Mouse (Mus musculus) spleen, adult 2 months (tissue): Measurements from ENCODE around the gene Trim12c. TPM values are rescaled to one million over a fixed set of nuclear protein-coding genes. Genes with fewer than 3 reads are reported as not detected.
"Not testable (repeated sequence)": the region's sequence is repeated elsewhere in the genome, so short reads cannot be mapped to it uniquely, and the experiment has no call there.

Experiments
- DNase-seq, 2 experiments: peaks; one replicate each; pipeline versions ENCODE4 v3.0.0 to v3.0.0-alpha.2; 2012 to 2021; ENCODE audit warnings: low spot score in 2 of 2, low read depth in 1 of 2
- H3K27ac ChIP-seq: fragments of 200-500 bp; 2 replicates; pipeline ENCODE4 v1.5.1; 2012; ENCODE audit warnings: low read length, inconsistent platforms; ENCODE audit not compliant: insufficient read depth
- H3K27me3 ChIP-seq: fragments of 200-500 bp; 2 replicates; pipeline ENCODE4 v1.6.1; 2012; ENCODE audit warnings: mild to moderate bottlenecking, moderate library complexity, low read length, inconsistent platforms; ENCODE audit not compliant: control insufficient read depth, insufficient read depth
- H3K36me3 ChIP-seq: fragments of 200-500 bp; 2 replicates; pipeline ENCODE4 v1.6.1; 2012; ENCODE audit warnings: mild to moderate bottlenecking, low read length, inconsistent platforms; ENCODE audit not compliant: control insufficient read depth, insufficient read depth
- H3K4me1 ChIP-seq: fragments of 200-500 bp; 2 replicates; pipeline ENCODE4 v1.6.1; 2011; ENCODE audit warnings: inconsistent platforms; ENCODE audit not compliant: control insufficient read depth, insufficient read depth, insufficient read length
- H3K4me3 ChIP-seq: fragments of 200-500 bp; 2 replicates; pipeline ENCODE4 v1.5.1; 2011; ENCODE audit warnings: mild to moderate bottlenecking, inconsistent platforms; ENCODE audit not compliant: insufficient read depth, insufficient read length; ENCODE audit errors: extremely low read depth
- CTCF ChIP-seq: fragments of 200-500 bp; IDR thresholded peaks from 2 replicates; pipeline ENCODE4 v1.5.1; 2011; ENCODE audit warnings: mild to moderate bottlenecking, inconsistent platforms; ENCODE audit not compliant: insufficient read depth, insufficient read length, insufficient replicate concordance; ENCODE audit errors: extremely low read depth
- POLR2A ChIP-seq: fragments of 200-500 bp; IDR thresholded peaks from 2 replicates; pipeline ENCODE4 v1.6.1; 2011; ENCODE audit warnings: low read depth, low read length, inconsistent platforms
- WGBS: fragments of 180-500 bp; shearing (Covaris S2); methylation state at CpG from one replicate; pipeline ENCODE4 v1.1.7; 2018; 5-methylcytosine and 5-hydroxymethylcytosine counted together
- polyA plus RNA-seq: library from polyadenylated mRNA; depleted of rRNA; stranded (reverse); fragments of >200 nt; gene quantifications from 2 replicates; pipeline ENCODE4 v1.2.3, GENCODE M21; 2012

The Trim12c gene
- polyA plus RNA-seq, 1 experiment: 5.0 TPM

DNA sequence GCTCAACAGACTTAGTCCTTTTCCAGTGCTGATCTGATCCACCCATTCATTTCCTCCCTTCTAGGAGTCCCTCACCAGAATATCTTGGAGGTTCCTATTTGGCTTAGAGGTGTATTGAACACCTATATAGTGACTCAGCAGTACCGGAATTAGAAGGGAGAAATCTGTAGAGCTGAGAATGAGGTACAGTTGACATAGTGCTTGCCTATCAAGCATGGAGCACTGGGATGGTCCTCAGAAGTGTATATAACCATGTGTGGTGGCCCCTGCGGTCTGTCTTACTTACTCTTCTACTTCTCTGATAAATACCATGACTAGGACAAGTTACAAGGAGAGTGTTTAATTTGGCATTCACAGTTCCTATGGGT, 422 bp upstream of the Trim12c start:
- no peak for DNase-seq
- peak overlapping the region; percentile 30; the same call in 1 of the 2 replicates for H3K27ac ChIP-seq
- whole genome bisulfite sequencing: 75% methylated on average over 2 of the region's 2 CpGs

GRCm38 (mm10) chr7:104348043-104348442, 5.1 kb downstream of the Trim12c start:
- 60% methylated on average over 4 of the region's 4 CpGs for WGBS
- not testable (repeated sequence) for DNase-seq, H3K27ac ChIP-seq, H3K4me1 ChIP-seq, H3K4me3 ChIP-seq, H3K27me3 ChIP-seq
- H3K36me3 ChIP-seq: peaks cover 12% of the 10 kb centered on the region

More for the DNA sequence above, 422 bp upstream of the Trim12c start:
- H3K4me3 ChIP-seq: no peak overlapping the region
- H3K27me3 ChIP-seq: no peaks in the 10 kb centered on the region
- peaks cover 2% of the 10 kb centered on the region for H3K4me1 ChIP-seq
- no peaks in the 10 kb centered on the region; the same call in 1 of the 2 replicates for H3K36me3 ChIP-seq
- no peak for TF ChIP-seq CTCF
- TF ChIP-seq POLR2A: no peak

- not testable (repeated sequence) for DNase-seq, H3K27me3 ChIP-seq, H3K4me1 ChIP-seq, H3K4me3 ChIP-seq, H3K27ac ChIP-seq
- 91% methylated on average over 4 of the region's 4 CpGs for WGBS
- H3K36me3 ChIP-seq: peaks cover 10% of the 10 kb centered on the region
Observed at GRCm38 (mm10) chr7:104340744-104341143, 12.4 kb downstream of the Trim12c start.

DNA sequence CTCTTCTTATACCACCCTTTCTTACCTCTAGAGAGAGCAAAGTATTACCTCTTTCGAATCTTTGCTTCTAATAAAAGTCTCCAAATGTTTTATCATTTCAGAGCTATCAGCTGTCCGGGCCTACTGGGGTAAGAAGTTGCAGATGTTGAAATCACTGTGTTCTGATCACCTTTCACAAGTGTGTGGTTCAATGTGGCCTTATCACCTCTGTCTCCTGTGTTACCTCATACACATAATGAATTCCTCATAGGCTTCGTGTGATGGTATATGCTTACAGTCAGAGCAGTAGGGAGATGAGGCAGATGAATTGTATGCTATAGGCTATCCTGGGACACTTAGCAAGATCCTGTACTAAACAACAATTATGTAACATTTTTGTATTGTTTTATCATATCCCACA, 17.6 kb downstream of the Trim12c start:
- not testable (repeated sequence) for DNase-seq, H3K4me1 ChIP-seq, H3K4me3 ChIP-seq, H3K27me3 ChIP-seq, H3K36me3 ChIP-seq, H3K27ac ChIP-seq
- WGBS: 88% methylated on average over 3 of the region's 3 CpGs

- H3K36me3 ChIP-seq, H3K4me3 ChIP-seq, H3K27ac ChIP-seq, H3K27me3 ChIP-seq, H3K4me1 ChIP-seq, DNase-seq: not testable (repeated sequence)
- 97% methylated on average over 2 of the region's 2 CpGs for WGBS
Observed at GRCm38 (mm10) chr7:104329171-104329570, 24.0 kb downstream of the Trim12c start, which contains the start of gene Trim34b. Gene Trim34b, plus strand, starts transcription at chr7:104329471.

DNA sequence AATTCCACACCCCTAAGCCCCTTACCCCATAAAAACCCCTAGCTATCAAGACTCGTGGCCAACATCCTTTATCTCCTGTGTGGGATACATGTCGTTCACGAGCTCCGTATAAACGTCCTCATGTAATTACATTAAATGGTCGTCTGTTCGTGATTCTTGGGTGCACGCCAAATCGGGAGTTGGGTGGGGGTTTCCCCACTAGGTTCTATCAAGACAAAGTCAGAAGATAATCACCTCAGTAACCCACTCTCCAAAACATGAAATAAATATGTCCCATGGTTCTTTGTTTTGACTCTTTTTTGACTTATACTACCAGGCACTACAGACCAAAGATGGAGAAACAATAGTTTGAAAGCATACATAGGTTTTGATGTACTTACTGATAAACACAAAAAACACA, 31.1 kb downstream of the Trim12c start:
- no peak overlapping the region for H3K27ac ChIP-seq
- no peaks in the 10 kb centered on the region for H3K36me3 ChIP-seq
- DNase-seq: no peak
- H3K4me1 ChIP-seq: no peaks in the 10 kb centered on the region
- WGBS: 91% methylated on average over 9 of the region's 9 CpGs
- no peaks in the 10 kb centered on the region for H3K27me3 ChIP-seq
- TF ChIP-seq POLR2A (no peak), CTCF (no peak)
- no peak overlapping the region for H3K4me3 ChIP-seq

DNA sequence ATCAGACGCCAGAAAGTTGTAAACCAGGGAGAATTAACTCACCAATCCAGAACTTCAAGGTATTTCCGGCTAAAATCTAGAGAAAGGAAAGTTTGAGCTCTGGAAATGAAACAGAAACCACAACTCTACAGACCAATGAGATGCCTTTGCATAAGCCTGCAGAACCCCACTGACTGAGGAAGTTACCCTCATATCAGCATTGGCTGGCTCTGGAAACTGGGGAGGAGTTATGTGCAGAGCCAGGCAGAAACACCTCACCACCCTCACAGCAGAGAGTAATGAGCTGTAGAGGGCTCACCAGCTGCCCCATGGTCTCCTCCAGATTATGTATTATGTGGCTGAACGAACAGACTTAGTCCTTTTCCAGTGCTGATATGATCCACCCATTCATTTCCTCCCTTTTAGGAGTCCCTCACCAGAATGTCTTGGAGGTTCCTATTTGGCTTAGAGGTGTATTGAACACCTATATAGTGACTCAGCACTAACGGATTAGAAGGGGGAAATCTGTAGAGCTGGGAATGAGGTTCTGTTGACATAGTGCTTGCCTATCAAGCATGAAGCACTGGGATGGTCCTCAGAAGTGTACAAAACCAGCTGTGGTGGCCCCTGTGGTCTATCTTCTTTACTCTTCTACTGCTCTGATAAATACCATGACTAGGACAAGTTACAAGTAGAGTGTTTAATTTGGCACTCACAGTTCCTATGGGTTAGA, 37.6 kb downstream of the Trim12c start, which contains the start of gene Trim12a:
Gene Trim12a, minus strand, starts transcription at position 98 of the 712 bp plus-strand sequence.
- not testable (repeated sequence) for H3K4me1 ChIP-seq, DNase-seq, H3K36me3 ChIP-seq, H3K27me3 ChIP-seq
- peak within 1 kb of the TSS; percentile 56 for H3K4me3 ChIP-seq
- peak within 1 kb of the TSS; percentile 91 for H3K27ac ChIP-seq
- WGBS: 13% methylated on average over 4 of the region's 4 CpGs
